Mouse (Mus musculus) left cerebral cortex, adult 2 months (tissue): ENCODE measurements around the gene Snrpd2. TPM values are rescaled to one million over a fixed set of nuclear protein-coding genes. Genes with fewer than 3 reads are reported as not detected.

Experiments used
- DNase-seq, 2 experiments: peaks; one replicate each; pipeline ENCODE4 v3.0.0; 2021 to 2022; ENCODE audit warnings: low spot score in 2 of 2, mixed read lengths in 1 of 2; ENCODE audit errors: extremely low spot score in 1 of 2
- H3K27ac ChIP-seq: fragments of 200-600 bp; 2 replicates; pipeline ENCODE4 v1.8.1; 2022
- H3K4me3 ChIP-seq: fragments of 200-600 bp; 2 replicates; pipeline ENCODE4 v1.8.1; 2022
- CTCF ChIP-seq: fragments of 200-600 bp; IDR thresholded peaks from 2 replicates; pipeline ENCODE4 v1.8.1; 2022; ENCODE audit warnings: antibody characterized with exemption, mild to moderate bottlenecking, moderate library complexity
- intact Hi-C: fragments of 180-260 bp; cut with DNase I; formaldehyde crosslinking; loops from one replicate; pipeline ENCODE4 v1.15.1; 2025
- long read RNA-seq, 2 experiments: library from polyadenylated mRNA; stranded (forward); transcript quantifications; one replicate each; pipeline ENCODE4 v2.0.0; 2021; ENCODE audit warnings: borderline mapping rate in 2 of 2
- total RNA-seq, 2 experiments: library from RNA; stranded (reverse); gene quantifications; 2 replicates each; pipeline ENCODE4 v1.2.3; 2021

Gene Snrpd2
- 10 to 100 TPM; 69.8 to 73.3 TPM for total RNA-seq
- long read RNA-seq, experiment 1, transcript Snrpd2-201 (3 exons, 1,420 nt) = major isoform, 38 of 40 reads
- long read RNA-seq, experiment 1, partial matches to known transcripts = 1 of 40 reads
- long read RNA-seq, experiment 1, other reads (novel, unspliced or antisense) = 1 of 40 reads
- long read RNA-seq, experiment 2, transcript Snrpd2-201 (3 exons, 1,420 nt) = major isoform, 29 of 32 reads
- long read RNA-seq, experiment 2, partial matches to known transcripts = 2 of 32 reads
- long read RNA-seq, experiment 2, other reads (novel, unspliced or antisense) = 1 of 32 reads

GRCm38 (mm10) chr7:19149626-19150025 is at the start of gene Snrpd2:
Gene Snrpd2 (plus strand): TSS chr7:19149722.
- TF ChIP-seq CTCF = no peak
- intact Hi-C loops = no loop called here
- Histone ChIP-seq H3K27ac (peak within 1 kb of the TSS; percentile 88), H3K4me3 (peak within 1 kb of the TSS; percentile 65)
- DNase-seq = peak; percentile 95

- Histone ChIP-seq H3K27ac (no peak overlapping the region), H3K4me3 (no peak overlapping the region)
- DNase-seq = no peak
- TF ChIP-seq CTCF = no peak
- intact Hi-C loops = no loop called here
Observed at GRCm38 (mm10) chr7:19100290-19100689, 49.2 kb upstream of the Snrpd2 start.

GRCm38 (mm10) chr7:19103741-19104140 is 45.8 kb upstream of the Snrpd2 start:
- TF ChIP-seq CTCF = no peak
- no peak for DNase-seq
- intact Hi-C loops = no loop called here
- no peak overlapping the region for H3K27ac ChIP-seq
- H3K4me3 ChIP-seq = no peak overlapping the region

GRCm38 (mm10) chr7:19104486-19104885 is 45.0 kb upstream of the Snrpd2 start:
- intact Hi-C loops = no loop called here
- TF ChIP-seq CTCF = no peak
- no peak for DNase-seq
- Histone ChIP-seq H3K4me3 (no peak overlapping the region), H3K27ac (no peak overlapping the region)

GRCm38 (mm10) chr7:19107436-19107835 is 42.1 kb upstream of the Snrpd2 start:
- Histone ChIP-seq H3K4me3 (no peak overlapping the region), H3K27ac (no peak overlapping the region)
- intact Hi-C loops = no loop called here
- DNase-seq = no peak
- TF ChIP-seq CTCF = no peak

- Histone ChIP-seq H3K4me3 (no peak overlapping the region), H3K27ac (no peak overlapping the region)
- DNase-seq = no peak
- intact Hi-C loops = no loop called here
- no peak for TF ChIP-seq CTCF
Observed at GRCm38 (mm10) chr7:19109565-19109964, 40.0 kb upstream of the Snrpd2 start.

- no peak within 1 kb of the TSS for H3K27ac ChIP-seq
- intact Hi-C loops = no loop called here
- peak; percentile 59 to 65 for DNase-seq
- peak within 1 kb of the TSS; percentile 34 for H3K4me3 ChIP-seq
- peak; percentile 17 for TF ChIP-seq CTCF
Observed at GRCm38 (mm10) chr7:19118028-19118771, 31.3 kb upstream of the Snrpd2 start, which contains the start of gene Gm4969. Gene Gm4969 (minus strand): TSS chr7:19118368.

GRCm38 (mm10) chr7:19119083-19119482 is 30.4 kb upstream of the Snrpd2 start:
- intact Hi-C loops = no loop called here
- DNase-seq = no peak
- H3K4me3 ChIP-seq = no peak overlapping the region
- TF ChIP-seq CTCF = no peak
- H3K27ac ChIP-seq = no peak overlapping the region

- H3K27ac ChIP-seq = peak within 1 kb of the TSS; percentile 80
- DNase-seq = peak; percentile 88 to 90
- H3K4me3 ChIP-seq = peak within 1 kb of the TSS; percentile 86
- intact Hi-C loops = no loop called here
- TF ChIP-seq CTCF = no peak
Observed at GRCm38 (mm10) chr7:19119631-19120429, 29.7 kb upstream of the Snrpd2 start, which contains the start of gene Fbxo46. Gene Fbxo46 (plus strand): TSS chr7:19119859.

- no peak for TF ChIP-seq CTCF
- no peak for DNase-seq
- H3K27ac ChIP-seq = no peak overlapping the region
- no peak overlapping the region for H3K4me3 ChIP-seq
- intact Hi-C loops = no loop called here
Observed at GRCm38 (mm10) chr7:19121686-19122085, 27.8 kb upstream of the Snrpd2 start.

- no peak for TF ChIP-seq CTCF
- Histone ChIP-seq H3K27ac (no peak overlapping the region), H3K4me3 (no peak overlapping the region)
- intact Hi-C loops = no loop called here
- no peak for DNase-seq
Observed at GRCm38 (mm10) chr7:19124713-19125112, 24.8 kb upstream of the Snrpd2 start.

- no peak overlapping the region for H3K27ac ChIP-seq
- no peak overlapping the region for H3K4me3 ChIP-seq
- no peak for TF ChIP-seq CTCF
- intact Hi-C loops = no loop called here
- DNase-seq = no peak
Observed at GRCm38 (mm10) chr7:19127744-19128143, 21.8 kb upstream of the Snrpd2 start.
